Mouse (Mus musculus) inflammation-experienced regulatory T-cells, adult 6 months (primary cell): Measurements from ENCODE around the gene Zfp69. TPM values are rescaled to one million over a fixed set of nuclear protein-coding genes. Genes with fewer than 3 reads are reported as not detected.

ENCODE experiments used
- ATAC-seq: one replicate; pipeline ENCODE4 v1.8.0; 2017
- polyA plus RNA-seq, 3 experiments: library from polyadenylated mRNA; unstranded; fragments of 100-300 nt; shearing (Covaris generic); gene quantifications; one replicate each; pipeline ENCODE4 v1.2.1; 2017

Zfp69 gene
- polyA plus RNA-seq, 3 experiments from 2014 or later: 1.2 to 2.4 (median 1.8) TPM

- ATAC-seq: no peak
These were observed 66.0 kb downstream of the Zfp69 start for GRCm38 (mm10) chr4:120885208-120886120.

DNA sequence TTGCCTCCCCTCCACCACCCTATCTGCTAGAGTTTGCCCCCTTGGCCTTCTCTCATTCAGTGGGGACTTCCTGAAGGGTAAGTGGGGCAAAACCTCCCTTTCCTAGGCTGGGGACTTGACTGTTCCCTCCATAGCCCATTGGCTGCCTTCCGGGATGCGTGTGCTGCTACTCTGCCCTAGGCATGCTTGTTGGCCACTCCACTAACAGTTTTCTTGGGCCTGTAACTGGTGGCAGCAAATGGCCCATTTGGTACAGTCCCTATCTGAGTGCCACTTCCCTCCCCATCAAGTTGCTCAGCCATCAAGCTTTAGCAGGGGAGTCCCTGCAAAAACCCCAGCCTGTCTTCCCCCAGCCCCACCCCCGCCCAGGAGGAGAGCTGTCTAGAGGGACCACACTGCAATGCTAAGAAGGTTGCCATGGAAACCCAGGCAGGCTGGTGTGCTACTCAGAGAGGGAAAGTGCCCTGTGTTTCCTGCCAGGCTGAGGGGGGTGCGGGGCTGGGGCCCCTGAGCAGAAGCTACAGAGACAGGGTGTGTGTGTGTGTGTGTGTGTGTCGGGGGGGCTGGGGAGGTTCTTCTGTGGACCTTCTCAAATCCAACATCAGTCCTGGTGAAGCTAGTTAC is 69.4 kb downstream of the Zfp69 start:
- ATAC-seq: peak; percentile 96

GRCm38 (mm10) chr4:120880731-120881432 is 70.6 kb downstream of the Zfp69 start:
- ATAC-seq: no peak

Other genes with a start within 250 kb of the Zfp69 start
- not detected for gene Kcnq4, start 203.1 kb downstream of the Zfp69 start, polyA plus RNA-seq
- 10 to 100 TPM; 56.4 to 70.1 (median 67.4) TPM for gene Nfyc, start 120.1 kb downstream of the Zfp69 start, polyA plus RNA-seq
- gene Rims3, start 96.9 kb downstream of the Zfp69 start, polyA plus RNA-seq: 1 to 10 TPM in 2 of 3 experiments, under 1 TPM in 1; 0.58 to 1.1 (median 1.0) TPM
- gene Exo5, start 26.7 kb downstream of the Zfp69 start, polyA plus RNA-seq: 10 to 100 TPM; 28.4 to 30.8 (median 30.0) TPM
- gene Smap2, start 65.5 kb upstream of the Zfp69 start, polyA plus RNA-seq: 10 to 100 TPM; 39.3 to 42.2 (median 40.5) TPM
- not detected for gene Col9a2, start 87.7 kb upstream of the Zfp69 start, polyA plus RNA-seq
- 10 to 100 TPM; 38.9 to 60.1 (median 50.9) TPM for gene Zmpste24, start 146.5 kb upstream of the Zfp69 start, polyA plus RNA-seq
- gene Tmco2, start 157.5 kb upstream of the Zfp69 start, polyA plus RNA-seq: not detected